Mouse (Mus musculus): ENCODE measurements at regions not wholly inside any gene's neighbourhood (a gene's known extent, or its start where the extent isn't known, plus 50 kb on each side); places are given as distances from the start of the nearest gene placed in this dataset.

DNA sequence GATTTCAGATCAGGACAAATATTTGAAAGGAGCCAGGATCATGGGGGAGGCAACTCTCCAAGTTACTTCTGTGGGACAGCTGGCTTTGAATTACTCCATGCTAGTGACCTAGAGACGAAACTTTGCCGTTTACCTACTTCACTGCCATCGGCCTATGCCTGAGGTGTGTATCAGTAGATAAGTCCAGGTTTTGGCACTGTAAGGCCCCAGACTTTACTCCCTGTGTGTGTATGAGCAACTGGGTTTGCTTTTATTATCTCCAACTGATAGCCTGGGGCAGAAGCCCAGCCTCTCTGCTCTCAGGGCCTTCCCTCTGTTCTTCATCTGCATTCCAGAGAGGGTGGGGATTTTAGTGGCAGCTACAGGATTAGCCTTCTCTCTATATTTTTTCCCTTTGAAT, 65.6 kb upstream of the Mrps22 start:
- Histone ChIP-seq H3K27me3 (ENCODE audit: control insufficient read depth, insufficient read depth, low read length, poor library complexity, severe bottlenecking) (no peaks in the 10 kb centered on the region), H3K36me3 (ENCODE audit: control insufficient read depth, insufficient read depth, low read length, poor library complexity, severe bottlenecking) (no peaks in the 10 kb centered on the region)
- DNase-seq (ENCODE audit: low read depth, low spot score), result no peak

DNA sequence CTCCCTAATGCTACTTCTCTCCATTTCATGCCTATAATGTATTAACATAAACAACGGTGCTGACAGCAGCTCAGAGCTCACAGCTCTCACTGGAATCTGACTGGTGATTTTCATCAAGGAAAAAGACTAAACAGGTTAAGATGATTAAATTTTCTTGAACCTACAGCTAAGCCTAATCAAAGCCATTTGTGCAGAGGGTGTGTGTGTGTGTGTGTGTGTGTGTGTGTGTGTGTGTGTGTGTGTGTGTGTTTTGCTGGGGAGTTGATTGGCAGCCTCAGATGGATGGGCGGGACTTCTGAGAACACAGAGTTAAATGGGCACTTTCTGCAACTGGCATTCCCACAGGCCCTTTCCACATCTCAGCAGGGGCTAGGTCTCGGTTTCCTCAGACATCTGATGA, 61.6 kb upstream of the Mrps22 start:
- no peaks in the 10 kb centered on the region for H3K27me3 ChIP-seq (ENCODE audit: control insufficient read depth, insufficient read depth, low read length, poor library complexity, severe bottlenecking)
- DNase-seq (ENCODE audit: low read depth, low spot score), result no peak

DNA sequence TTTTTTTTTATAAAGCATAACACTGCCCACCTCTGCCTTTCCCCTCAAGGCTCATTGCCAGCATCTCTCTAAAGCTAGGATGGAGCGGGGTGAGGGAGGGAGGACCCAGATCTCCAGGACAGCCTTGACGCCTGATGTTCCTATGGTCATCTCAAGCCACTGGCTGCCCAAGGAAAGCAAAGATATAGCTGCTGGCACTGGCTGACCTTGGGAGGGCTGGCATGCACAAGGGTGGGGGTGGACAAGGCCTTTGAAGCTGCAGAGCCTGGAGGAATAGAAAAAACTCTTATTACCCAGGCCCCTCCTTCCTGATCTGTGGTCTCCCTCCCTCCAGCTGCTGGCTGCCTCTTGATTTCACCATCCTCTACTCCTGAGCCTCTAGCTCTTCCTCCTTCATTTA, 50.2 kb upstream of the Mrps22 start:
- no peaks in the 10 kb centered on the region for H3K36me3 ChIP-seq (ENCODE audit: control insufficient read depth, insufficient read depth, low read length, poor library complexity, severe bottlenecking)
- DNase-seq (ENCODE audit: low read depth, low spot score), result no peak
- H3K27me3 ChIP-seq (ENCODE audit: control insufficient read depth, insufficient read depth, low read length, poor library complexity, severe bottlenecking), result no peaks in the 10 kb centered on the region

More for the DNA sequence above, 61.6 kb upstream of the Mrps22 start:
- H3K36me3 ChIP-seq (ENCODE audit: control insufficient read depth, insufficient read depth, low read length, poor library complexity, severe bottlenecking), result no peaks in the 10 kb centered on the region

Measured in splenic B cell, adult 2 months (primary cell).